Mouse (Mus musculus) E14TG2a.4 (cell line): ENCODE results near the gene Six4.

Experiments
- CTCF ChIP-seq: conservative IDR thresholded peaks from 2 replicates; pipeline ENCODE4 v1.5.1; 2014; ENCODE audit warnings: low read length
- NANOG ChIP-seq: IDR thresholded peaks from 2 replicates; pipeline ENCODE4 v1.6.1; 2014; ENCODE audit warnings: borderline replicate concordance, low read length, mixed read lengths
- POU5F1 ChIP-seq: IDR thresholded peaks from 2 replicates; pipeline ENCODE4 v1.6.1; 2014; ENCODE audit warnings: low read length, borderline replicate concordance

DNA sequence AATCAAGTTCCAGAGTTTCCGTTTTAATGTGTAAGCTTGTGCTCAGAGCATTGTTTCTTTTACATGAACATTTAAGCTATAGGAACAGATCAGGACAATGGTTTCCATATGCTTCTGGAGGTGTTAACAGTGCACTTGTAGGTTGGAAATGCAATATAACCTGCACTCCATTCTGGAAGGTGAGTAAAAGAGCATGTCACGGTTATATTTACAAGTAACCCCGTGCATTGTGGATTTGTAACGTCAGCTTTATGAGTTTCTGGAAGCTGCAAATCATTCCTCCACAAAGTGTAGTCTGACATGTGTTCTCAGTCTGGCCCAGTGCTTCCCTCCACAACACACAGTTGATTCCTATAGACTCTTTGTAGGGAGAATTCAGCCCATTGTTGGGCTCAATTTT, 40.9 kb upstream of the Six4 start:
- TF ChIP-seq CTCF (no peak), NANOG (no peak), POU5F1 (no peak)
